In genomic region chr1:194895287-194895686, GRCm38 (mm10) we compare ENCODE assay signal across 17 mouse cellular contexts.
"Had no signal": no experiment of that assay in that cellular context is flagged by ENCODE, and none has a peak within 500 bp of the region (broad histone marks: within the 10 kb centered on the region; RNA-seq: fewer than 3 reads in every experiment).

No protein-coding gene starts in this region.

- H3K4me3 ChIP-seq: lung, embryonic 15.5 days; megakaryocyte, embryonic 14.5 days; midbrain, embryonic 13.5 days; midbrain, embryonic 15.5 days; neural tube, embryonic 12.5 days; stomach, embryonic 15.5 days had no signal

- H3K27ac ChIP-seq: lung, embryonic 15.5 days; macrophage; midbrain, embryonic 13.5 days; midbrain, embryonic 15.5 days; neural tube, embryonic 12.5 days; stomach, embryonic 15.5 days; stomach, postnatal 0 days had no signal

- ATAC-seq: lung, postnatal 0 days; midbrain, embryonic 13.5 days; midbrain, embryonic 15.5 days had no signal

- H3K4me1 ChIP-seq: lung, embryonic 15.5 days; midbrain, embryonic 13.5 days; midbrain, embryonic 15.5 days; neural tube, embryonic 12.5 days; stomach, embryonic 15.5 days had no signal

- H3K9me3 ChIP-seq: lung, embryonic 15.5 days; megakaryocyte, embryonic 14.5 days; midbrain, embryonic 13.5 days; midbrain, embryonic 15.5 days; neural tube, embryonic 12.5 days; stomach, embryonic 15.5 days had no signal

- H3K36me3 ChIP-seq: lung, embryonic 15.5 days; midbrain, embryonic 13.5 days; midbrain, embryonic 15.5 days; neural tube, embryonic 12.5 days; stomach, embryonic 15.5 days had no signal

- H3K9ac ChIP-seq: lung, embryonic 15.5 days; midbrain, embryonic 13.5 days; midbrain, embryonic 15.5 days; neural tube, embryonic 12.5 days; stomach, embryonic 15.5 days had no signal

- H3K27me3 ChIP-seq: lung, embryonic 15.5 days; megakaryocyte, embryonic 14.5 days; midbrain, embryonic 13.5 days; midbrain, embryonic 15.5 days; neural tube, embryonic 12.5 days; stomach, embryonic 15.5 days had no signal

- DNase-seq: lung, adult 2 months; lung, postnatal 14 days; lung, postnatal 36 days; right cerebral cortex, postnatal 14 days; thymus, adult 2 months; thymus, postnatal 25 days; thymus, postnatal 4 days had no signal

- H3K4me2 ChIP-seq: lung, embryonic 15.5 days; midbrain, embryonic 11.5 days; midbrain, embryonic 13.5 days; midbrain, embryonic 15.5 days; neural tube, embryonic 12.5 days; stomach, embryonic 15.5 days had no signal
